Mouse (Mus musculus) ovary, postnatal 10 days (tissue): ENCODE measurements around the gene Pwwp2b.

Source experiments
- DNase-seq: peaks from one replicate; pipeline ENCODE4 v3.0.0; 2022; ENCODE audit warnings: low spot score

The Pwwp2b gene

DNA sequence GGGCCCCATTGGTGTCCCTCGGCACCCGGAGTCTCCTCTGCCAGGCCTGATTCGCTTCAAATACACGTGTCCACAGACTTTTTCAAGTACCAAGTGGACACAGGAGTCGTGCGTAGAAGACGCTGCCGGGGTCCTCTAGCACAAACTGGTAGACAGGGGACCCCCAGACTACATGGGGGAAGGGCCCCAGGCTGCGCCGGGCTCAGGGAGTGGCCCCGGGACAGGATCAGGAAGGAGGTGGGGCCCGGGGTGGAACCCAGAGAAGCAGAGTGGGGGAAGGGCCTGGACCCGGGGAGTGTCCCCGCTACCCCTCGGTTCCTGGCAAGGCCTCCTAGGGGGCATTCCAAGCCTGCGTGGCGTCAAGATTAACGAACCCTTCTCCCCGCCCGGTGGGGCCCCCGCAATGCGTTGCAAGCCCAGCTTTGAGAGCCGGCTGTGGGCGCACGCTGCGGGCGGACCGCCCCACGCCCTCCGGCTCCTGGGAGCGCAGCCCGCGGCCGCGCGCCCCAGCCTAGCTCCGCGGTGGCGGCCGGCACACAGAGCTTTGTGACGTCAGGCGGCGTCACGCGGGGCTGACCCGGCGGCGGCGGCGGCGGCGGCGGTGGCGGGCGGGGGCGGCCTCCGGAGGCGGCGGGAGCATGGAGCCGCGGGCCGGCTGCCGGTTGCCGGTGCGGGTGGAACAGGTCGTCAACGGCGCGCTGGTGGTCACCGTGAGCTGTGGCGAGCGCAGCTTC lies at the start of gene Pwwp2b:
Gene Pwwp2b (plus strand): TSS at position 602 of the 734 bp plus-strand sequence.
- DNase-seq: peak; percentile 76

DNA sequence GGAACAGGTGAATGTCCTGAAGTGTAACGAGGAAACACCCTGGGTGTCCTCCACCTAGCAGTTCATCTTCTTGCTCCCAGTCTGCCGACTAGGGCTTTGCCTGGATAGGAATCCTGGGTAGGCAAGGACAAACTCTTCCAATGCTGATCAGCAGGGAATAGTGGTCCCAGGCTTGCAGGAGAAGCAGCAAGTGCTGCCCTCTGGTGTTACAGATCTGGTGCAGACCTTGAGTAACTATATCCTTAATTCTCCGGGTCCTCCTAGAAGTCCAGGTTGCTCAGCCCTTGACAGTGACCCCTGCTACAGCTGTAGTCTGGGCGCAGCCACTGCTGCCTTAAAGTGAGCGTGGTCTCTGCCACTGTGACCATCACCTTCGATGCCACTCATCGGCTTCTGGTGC lies 48.2 kb upstream of the Pwwp2b start:
- no peak for DNase-seq

DNA sequence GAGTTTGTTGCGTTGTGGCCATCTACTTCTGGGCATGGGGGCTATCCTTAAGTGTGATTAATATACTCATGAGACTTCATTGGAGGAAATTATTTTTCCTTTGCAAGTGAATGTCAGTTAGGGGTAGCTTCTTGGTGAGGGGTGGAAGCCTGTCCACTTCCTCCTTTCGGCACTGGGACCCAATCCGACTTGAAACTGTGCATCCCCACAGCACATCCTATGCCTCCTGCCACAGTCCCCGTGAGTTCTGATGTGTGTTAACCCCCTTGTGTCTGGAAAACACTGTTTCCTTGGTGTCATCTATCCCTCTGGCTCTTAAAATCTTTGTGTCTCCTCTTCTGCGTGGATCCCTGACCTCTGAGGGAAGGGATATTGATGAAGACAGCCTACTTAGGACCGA lies 47.1 kb upstream of the Pwwp2b start:
- DNase-seq: no peak

DNA sequence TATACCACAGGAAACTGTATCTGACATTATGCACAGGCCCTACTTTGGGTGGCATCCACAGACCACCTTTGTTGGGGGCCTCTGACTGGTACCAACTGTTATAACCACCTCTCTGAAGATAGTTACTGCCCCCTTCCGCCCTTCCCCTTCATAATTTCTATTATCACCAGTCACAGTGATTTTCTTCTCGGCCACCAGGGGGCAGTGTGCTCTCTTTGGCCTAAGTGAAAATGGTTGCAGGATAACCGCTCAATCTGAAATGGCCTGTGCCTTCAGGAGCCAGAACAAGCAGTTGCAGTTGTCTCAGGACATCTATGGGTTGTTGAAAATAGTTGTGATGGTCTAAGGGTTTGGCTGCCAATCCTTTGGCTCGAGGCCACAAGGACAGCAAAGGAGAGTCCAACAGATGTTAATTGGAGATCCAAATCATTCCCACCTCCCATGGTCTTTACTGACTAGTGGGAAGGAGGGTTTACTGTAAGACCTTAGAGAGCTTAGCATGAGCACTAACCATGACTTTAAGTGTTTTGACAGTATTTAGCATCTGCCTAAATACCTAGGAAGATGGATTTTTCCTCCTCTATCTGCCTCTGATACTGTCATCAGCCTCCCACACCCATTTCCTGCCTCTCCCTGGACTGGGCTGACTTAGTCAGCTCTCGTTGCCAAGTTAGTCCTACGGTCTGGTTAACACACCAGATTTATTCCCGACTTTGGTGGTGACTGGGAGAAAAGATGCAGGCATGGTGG lies 40.1 kb upstream of the Pwwp2b start:
- DNase-seq: no peak

DNA sequence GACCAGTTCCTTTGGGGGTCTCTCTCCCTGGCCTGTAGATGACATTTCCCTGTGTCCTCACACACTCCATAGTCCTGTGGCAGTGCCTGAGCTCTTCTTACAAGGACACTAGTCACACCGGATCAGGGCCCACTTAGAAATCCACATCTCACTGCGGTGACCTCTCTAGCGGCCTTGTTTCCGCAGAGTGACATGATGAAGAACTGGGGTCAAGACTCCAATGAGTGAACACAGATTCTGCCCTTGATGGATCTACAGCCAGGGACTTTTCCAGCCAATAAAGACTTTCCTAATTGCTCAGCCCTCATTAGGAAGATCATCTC lies 39.5 kb upstream of the Pwwp2b start:
- DNase-seq: no peak

DNA sequence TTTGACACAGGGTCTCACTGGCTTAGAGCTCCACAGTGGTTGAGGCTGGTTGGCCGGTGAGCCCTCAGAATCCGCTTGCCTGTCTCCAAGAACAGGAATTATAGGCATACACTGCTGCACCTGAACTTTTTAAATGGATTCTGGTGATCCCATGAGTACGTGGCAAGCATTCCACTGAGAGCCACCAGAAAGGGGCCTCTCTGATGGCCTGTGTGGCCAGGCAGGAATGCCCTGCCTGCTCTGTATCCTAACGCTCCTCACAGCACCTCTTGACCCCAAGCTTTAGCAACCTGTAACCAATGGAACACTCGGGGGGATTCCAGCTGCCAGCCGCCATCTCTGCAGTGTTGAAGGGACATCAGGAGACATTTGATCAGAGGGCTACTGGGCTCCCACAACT lies 36.5 kb upstream of the Pwwp2b start:
- no peak for DNase-seq

DNA sequence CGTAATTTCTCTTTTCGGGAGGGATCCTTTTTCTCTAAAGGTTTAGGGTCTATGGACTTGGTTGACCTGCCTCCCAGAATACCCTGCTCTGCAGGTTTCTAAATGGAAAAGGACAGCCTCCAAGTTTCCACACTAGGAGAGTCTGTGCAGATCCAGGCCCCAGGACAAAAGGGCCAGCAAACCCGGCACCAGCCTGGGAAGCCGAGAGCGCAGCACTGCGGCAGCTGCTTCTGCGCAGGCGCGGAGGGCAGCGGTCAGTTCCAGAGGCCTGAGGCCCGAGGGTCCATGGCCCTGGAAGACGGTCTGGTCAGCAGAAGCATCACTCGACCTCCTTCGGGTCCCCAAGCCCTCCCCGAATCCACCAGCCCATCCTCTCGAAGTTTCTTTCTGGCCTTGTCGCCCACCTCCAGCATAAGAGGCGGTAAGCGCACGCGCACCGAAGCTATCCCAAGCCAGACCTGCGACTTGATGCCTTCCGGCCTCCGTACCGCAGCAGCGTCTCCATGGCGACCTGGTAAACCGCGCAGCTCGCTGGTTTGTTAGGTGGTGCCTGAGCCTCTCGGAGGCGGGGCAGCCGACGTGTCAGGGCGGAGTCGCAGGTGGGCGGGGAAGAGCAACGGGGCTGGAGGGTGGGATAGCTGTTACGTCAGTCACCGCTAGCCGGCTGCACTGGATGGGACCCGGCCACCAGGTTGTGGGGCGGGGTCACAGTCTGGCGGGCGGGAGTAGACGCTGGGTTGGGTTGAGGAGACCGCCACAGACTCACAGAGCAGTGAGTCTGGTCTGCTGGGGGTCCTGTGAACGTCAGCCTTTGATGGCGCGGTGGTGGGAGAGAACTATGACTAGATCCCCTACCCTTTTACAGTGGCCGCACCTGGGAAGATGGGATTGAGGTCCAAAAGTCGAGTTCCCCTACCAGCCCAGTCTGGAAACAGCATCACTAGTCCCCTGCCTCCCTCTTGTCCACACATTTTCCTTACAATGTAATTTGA lies 35.2 kb upstream of the Pwwp2b start, which contains the start of the genes Lrrc27 and Stk32c:
Gene Lrrc27 (plus strand): TSS at position 235 of the 992 bp plus-strand sequence.
Gene Stk32c (minus strand): TSS at position 554 of the 992 bp plus-strand sequence.
- peak; percentile 96 for DNase-seq

DNA sequence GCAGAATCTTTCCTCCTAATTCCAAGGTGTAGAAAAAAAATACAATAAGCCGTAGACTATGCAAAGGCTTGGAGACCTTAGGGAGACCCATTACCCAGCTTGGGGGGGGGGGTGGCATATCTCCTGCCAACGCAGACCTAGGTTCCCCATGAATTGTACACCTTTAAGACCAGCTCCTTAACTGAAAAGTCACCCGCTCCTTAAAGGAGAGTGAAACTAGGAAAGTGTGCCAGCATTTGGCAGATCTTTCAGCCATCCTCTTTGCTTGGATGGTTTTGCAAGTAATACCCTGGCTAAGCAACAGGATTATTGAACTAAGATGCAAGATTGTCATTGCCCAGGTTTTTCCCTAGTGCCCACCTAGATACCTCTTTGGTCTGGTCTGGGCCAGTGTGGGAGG lies 34.5 kb upstream of the Pwwp2b start:
- no peak for DNase-seq

DNA sequence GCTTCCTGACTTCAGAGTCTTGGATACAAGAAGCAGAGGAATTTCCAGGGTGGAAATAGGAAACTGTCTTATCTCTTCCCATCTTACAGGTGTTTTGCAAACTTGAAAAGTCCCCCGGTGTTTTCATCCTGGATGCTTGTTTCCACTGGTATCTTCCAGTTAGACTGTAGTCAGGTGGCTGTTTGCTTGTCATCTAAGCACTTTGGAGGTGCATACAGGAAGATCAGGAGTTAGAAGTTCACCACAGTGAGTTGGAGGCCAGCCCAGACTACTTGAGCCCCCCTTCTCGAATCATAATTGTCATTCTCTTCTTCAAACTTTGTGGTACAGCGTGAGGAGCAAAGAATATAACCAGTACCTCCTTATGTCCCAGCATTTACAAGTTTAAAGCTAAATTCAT lies 34.1 kb upstream of the Pwwp2b start:
- DNase-seq: no peak

DNA sequence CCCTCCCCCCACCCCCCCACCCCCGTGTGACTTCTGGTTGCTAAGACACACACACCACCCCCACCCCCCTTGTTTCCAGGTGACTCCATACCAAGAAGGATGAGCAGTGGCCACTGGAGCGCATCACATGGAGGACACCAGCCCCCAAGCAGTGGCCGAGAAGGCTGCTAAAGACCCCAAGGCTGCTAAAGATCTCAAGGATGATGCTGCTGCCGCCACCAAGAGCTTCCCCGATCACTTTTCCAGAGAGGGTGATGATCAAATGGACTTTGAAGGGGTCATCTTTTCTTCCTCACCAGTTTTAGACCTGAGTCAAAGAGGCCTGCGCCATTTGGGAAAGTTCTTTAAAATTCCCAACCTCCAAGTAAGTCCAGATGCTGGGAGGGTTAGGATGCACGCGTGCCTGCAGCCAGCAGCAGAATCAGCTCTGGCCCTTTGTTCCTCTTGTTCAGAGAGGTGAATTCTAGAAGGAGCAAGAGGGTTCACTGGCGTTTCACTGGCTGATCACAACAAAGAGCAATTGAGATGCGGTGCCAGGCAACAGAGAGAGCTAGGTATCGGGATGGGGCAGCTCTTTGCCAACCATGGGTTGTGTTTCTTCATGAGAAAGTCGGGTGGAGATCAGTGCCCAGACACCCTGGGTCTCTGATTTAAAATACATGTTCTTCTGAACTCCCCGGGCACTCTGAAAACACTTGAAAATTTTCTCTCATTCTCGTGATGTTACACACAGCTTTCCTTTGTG lies 33.5 kb upstream of the Pwwp2b start:
- no peak for DNase-seq

DNA sequence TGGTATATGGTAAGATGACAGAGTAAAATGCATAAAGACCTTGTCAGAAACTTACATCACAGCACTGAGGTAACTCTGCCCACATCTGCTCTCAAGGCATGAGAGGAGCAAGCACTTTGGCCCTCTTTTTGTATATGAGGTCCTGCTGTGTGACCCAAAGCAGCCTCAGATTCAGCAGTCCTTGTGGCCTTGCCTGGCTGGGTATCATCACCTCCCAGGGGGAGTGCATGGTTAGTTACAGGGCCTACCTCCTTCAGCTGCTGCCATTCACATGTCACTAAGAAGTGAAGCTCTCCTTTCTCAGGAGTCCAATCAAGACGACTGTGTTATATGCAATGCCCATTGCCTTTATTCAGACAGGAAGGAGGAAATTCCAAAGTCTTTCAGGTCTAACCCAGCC lies 32.8 kb upstream of the Pwwp2b start:
- DNase-seq: no peak

DNA sequence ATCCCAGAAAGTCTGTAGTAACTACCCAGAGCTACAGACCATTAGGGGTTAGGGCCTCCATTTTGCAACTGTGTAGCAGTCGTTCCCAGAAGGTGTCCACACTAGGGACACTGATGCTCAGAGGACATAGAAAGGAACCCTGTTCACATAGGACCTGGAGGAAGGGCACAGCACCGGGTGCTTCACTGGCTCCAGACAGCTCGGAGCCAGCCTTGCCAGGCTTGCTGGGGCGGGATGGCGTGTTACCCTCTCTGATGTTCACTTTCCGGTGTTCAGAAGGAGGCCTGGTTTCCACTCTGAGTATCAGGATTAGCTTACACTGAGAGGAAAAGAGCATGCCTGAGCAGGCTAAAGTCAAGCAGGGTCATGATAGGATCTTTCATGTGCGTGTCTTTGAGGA lies 32.3 kb upstream of the Pwwp2b start:
- no peak for DNase-seq

DNA sequence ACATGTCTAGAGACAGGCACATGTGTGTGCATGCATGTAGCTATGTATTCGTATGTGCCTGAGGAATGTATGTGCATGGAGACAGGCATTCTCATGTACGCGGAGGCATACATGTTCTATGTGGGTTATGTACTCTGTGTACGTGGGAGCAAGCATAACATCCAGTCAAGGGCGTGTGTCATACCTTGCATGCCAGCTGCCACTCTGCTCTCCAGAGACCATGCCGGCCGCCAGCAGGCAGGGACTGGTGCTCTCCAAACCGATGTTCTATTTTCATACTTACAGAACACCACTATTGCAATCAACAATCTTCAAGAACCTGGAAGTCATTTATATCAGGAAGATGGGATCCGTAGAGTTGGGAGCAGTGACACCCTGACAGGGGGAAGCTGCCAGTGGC lies 31.8 kb upstream of the Pwwp2b start:
- no peak for DNase-seq

DNA sequence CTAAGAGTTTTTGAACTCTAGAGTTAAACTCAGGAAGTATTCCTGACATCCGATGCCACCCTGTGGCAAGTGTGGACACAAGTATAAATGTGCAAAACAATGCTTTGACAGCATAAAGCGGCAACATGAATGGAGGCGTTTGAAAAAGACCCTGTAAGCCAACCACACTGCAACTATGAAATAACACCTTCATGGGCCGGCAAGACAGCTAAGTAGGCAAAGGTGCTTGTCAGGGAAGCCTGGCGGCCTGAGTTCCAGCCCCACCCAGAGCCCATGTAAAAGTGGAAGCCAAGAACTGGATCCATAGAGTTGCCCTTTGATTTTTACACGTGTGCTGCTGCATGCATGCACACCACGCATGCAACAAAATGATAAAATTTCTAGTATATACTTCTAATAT lies 31.2 kb upstream of the Pwwp2b start:
- no peak for DNase-seq

DNA sequence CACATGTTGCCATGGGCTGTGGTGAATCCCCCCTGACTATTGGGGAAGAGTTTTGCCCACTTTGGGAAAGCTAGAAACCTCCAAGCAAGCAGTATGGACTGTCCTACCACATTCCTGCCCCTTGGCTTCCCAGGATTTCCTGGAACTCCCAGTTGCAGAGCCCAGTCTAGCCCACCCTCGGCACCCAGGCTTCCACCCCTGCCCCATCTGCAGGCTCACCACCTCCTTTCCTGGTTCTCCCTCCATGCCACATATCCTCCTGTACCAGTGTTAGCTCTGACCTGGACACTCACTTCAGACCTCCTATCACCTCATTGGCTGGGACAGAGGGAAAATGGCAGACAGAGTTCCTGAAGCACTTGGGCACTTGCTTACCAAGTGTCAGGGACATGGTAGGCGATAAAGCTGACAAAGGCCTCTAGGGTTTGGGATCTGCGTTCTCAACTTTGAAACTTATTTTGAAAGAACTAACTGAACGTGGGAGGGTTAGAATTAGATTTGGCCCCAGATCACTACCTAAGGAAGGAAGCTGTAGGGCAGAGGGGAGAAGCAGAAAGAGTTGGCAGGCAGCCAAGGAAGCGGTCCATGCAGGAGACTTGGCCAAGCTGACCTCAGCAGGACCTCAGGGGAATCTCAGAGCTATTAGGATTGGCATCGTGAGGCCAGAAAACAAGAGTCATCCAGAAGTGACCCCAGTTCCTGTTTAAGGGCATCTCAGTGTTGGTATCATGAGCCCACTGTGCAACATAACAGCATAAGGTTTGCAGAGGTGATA lies 29.5 kb upstream of the Pwwp2b start:
- no peak for DNase-seq

DNA sequence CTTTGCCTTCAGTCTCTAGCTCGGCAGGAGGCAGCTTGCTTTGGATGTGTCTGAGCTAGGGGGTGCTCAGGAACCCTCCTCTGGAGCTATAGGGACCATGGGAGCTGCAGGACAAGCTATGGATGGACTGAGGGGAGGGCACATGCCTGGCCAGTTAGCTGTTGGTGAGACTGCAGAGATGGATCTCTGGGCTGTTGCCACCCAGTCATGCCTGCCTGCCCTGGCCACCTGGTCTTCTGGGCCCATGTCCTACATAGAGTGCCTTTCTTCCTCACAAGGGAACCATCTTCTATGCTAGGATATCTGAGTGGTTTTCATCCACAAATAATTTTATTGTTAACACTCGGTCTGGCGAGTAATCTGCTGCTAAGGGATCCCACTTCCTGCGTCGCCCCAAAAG lies 28.8 kb upstream of the Pwwp2b start:
- no peak for DNase-seq

DNA sequence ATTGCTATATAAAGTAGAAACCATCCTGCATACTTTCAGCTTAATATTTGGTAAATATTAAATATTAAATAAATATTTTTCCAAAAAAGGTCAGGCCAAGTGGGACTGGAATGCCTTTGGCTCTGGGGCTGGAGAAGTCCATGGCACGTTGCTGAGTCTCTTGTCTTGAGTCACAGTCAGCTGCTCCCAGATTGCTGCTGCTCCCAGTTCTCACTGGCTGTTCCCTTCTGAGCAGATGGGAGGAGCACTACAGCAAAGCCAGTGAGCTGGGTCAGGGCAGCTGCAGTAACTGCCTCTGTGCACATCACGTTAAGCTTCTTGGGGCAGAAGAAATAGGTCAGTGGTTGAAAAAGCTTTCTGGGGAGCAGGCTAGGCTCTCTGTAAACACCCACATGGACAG lies 28.0 kb upstream of the Pwwp2b start:
- DNase-seq: no peak

DNA sequence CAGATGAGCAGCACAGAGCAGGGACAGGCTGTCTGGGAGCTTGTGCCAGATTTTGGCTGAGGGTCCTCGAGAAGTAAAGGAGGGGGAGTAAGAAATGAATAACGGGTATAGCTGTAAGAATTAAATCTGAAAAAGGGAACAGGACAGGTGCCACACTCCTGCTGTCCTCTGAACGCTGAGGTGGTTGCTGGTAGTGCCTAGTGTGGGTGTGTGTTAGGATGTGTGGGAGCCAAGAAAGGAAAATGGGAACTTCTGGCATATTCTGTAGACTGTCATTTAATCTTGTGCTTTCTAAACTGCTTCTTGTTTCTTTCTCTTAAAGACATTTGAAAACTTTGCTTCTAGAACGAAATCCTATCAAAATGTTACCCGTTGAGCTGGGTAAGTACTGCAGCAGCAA lies 27.2 kb upstream of the Pwwp2b start:
- no peak for DNase-seq

DNA sequence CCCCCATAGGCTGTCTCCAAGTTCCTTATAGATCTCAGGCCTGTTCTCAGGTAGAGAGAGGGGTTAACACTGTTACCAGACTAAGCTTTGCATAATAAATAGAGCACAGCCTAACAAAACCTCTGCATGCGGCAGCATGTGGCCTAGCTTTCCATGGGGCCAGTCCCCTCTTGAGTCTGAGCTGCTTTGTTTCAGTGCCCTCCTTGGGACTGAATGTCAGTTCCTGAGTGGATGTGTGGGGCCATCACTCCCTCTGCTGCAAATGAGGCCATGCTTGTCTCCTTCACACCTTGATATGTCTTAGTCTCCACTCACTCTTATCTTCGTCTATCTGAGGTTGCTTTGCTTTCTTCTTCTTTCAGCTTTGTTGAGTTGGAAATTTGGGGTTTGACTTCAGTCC lies 26.4 kb upstream of the Pwwp2b start:
- DNase-seq: no peak

DNA sequence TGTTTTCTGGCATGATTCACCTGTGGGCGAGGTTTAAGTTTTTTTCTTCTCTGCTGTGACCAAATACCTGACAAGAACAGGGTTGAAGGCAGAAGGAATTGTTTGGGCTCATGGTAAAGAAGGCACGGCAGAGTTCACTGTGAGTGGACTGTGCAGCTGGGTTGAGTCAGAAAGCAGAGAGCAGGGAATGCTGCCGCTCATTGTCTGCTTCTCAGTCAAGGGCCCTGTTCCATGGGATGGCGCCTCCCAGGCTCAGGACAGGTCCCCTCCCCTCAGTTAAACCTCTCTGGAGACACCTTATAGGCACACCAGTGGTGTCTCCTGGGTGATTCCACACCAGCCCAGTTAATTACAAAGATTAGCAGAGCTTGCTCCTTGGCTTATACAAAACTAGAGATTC lies 25.9 kb upstream of the Pwwp2b start:
- DNase-seq: no peak

DNA sequence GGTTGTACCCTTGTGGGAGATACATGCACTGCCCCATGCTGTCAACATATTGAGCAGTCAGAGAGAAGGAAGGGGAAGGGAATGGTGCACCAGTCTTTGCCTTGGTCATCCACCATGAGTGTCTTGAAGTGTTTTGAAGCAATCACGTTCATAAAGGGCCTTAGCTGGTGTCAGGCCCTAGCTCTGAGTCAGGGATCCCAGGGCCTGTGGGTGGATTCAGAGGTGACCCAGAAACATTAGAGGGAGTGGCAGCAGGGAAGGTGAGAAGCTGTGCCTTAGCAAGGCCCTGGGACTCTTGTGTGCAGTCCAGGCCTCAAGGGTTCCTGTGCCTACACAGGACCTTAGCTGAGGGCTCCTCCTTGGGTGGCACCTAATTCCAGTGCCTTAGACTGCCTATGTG lies 24.2 kb upstream of the Pwwp2b start:
- DNase-seq: no peak
